Mouse (Mus musculus): ENCODE data around the gene Rabggtb. TPM values are rescaled to one million over a fixed set of nuclear protein-coding genes. Genes with fewer than 3 reads are reported as not detected.

The Rabggtb gene
- total RNA-seq (2021) = 10 to 100 TPM; 68.7 to 72.6 TPM
- long read RNA-seq, experiment 1, transcript Rabggtb-201 (9 exons, 1,381 nt) = major isoform, 20 of 34 reads
- long read RNA-seq, experiment 1, partial matches to known transcripts = 6 of 34 reads
- long read RNA-seq, experiment 1, other reads (novel, unspliced or antisense) = 5 of 34 reads
- long read RNA-seq, experiment 2, transcript Rabggtb-202 (8 exons, 1,418 nt) = minor isoform, 6 of 55 reads
- long read RNA-seq, experiment 2, transcript Rabggtb-201 (9 exons, 1,381 nt) = major isoform, 34 of 55 reads
- long read RNA-seq, experiment 2, partial matches to known transcripts = 2 of 55 reads
- long read RNA-seq, experiment 2, other reads (novel, unspliced or antisense) = 12 of 55 reads

- Histone ChIP-seq H3K27ac (peak within 1 kb of the TSS; percentile 99), H3K4me3 (peak within 1 kb of the TSS; percentile 72)
- peak; percentile 94 to 95 for DNase-seq (ENCODE audit: low spot score in 2 of 2)
- no peak for TF ChIP-seq CTCF (conservative IDR thresholded peaks at IDR 0.05)
These were observed at the start of gene Rabggtb for GRCm38 (mm10) chr3:153912546-153913509. Gene Rabggtb (minus strand): TSS chr3:153913009.

GRCm38 (mm10) chr3:153961632-153962389, 49.0 kb upstream of the Rabggtb start:
- no peak for DNase-seq (ENCODE audit: low spot score in 2 of 2)
- no peak overlapping the region for H3K4me3 ChIP-seq
- no peak overlapping the region for H3K27ac ChIP-seq
- TF ChIP-seq CTCF (conservative IDR thresholded peaks at IDR 0.05) = peak; percentile 74

- H3K27ac ChIP-seq = no peak overlapping the region
- TF ChIP-seq CTCF (conservative IDR thresholded peaks at IDR 0.05) = no peak
- DNase-seq (ENCODE audit: low spot score in 2 of 2) = no peak
- H3K4me3 ChIP-seq = no peak overlapping the region
These were observed 48.1 kb upstream of the Rabggtb start for GRCm38 (mm10) chr3:153960884-153961283.

GRCm38 (mm10) chr3:153959731-153960207, 47.0 kb upstream of the Rabggtb start:
- no peak overlapping the region for H3K27ac ChIP-seq
- no peak; the same call in 1 of the 2 replicates for TF ChIP-seq CTCF (conservative IDR thresholded peaks at IDR 0.05)
- no peak for DNase-seq (ENCODE audit: low spot score in 2 of 2)
- no peak overlapping the region for H3K4me3 ChIP-seq

DNA sequence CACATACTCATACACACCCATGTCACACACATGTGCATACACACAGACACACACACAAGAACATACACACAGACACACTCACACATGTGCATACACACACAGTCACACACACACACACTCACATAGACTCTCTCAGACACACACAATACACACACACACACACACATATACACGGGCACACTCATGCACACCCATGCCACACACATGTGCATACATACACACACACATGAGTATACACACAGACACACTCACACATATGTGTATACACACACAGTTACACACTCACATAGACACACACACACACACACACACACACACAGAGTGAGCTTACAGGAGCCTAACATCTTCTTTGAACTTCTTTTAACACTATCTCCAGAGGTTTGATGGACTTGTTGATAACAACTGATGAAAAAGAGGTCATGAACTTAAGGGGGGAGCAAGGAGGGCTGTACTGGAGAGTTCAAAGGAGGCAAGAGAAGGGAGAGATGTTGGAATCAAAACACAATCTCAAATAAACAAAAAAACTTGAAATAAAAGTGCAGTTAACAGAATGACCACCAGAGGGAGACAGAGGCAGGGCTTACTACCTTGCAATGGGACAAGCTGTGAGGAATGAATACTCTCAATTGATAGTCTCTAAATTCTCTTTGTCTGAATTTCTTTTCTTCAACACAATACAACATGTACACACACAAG, 46.4 kb upstream of the Rabggtb start:
- DNase-seq (ENCODE audit: low spot score in 2 of 2) = peak; percentile 53 to 67
- no peak overlapping the region for H3K4me3 ChIP-seq
- H3K27ac ChIP-seq = no peak overlapping the region
- peak; percentile 96 for TF ChIP-seq CTCF (conservative IDR thresholded peaks at IDR 0.05)

DNA sequence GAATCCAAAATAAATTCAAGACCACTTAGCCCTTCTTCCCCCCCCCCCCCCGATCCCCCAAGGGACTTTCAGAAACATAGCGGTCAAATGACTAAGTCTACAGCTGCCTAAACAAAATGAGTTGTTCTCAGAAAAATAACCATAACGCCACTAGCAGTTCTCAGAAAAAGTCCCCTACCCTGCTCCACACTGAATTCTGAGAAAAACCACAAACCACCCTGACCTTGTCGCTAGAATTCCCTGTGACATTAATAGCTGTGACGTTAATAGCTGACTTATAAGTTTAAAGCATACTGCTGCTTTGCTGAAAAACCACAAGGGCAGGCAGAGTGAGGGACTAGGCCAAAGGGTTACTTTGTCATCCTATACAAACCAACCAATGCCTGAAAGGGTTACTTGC, 45.1 kb upstream of the Rabggtb start:
- Histone ChIP-seq H3K4me3 (no peak overlapping the region), H3K27ac (no peak overlapping the region)
- no peak for DNase-seq (ENCODE audit: low spot score in 2 of 2)
- TF ChIP-seq CTCF (conservative IDR thresholded peaks at IDR 0.05) = no peak

- TF ChIP-seq CTCF (conservative IDR thresholded peaks at IDR 0.05) = no peak
- H3K4me3 ChIP-seq = no peak overlapping the region
- DNase-seq (ENCODE audit: low spot score in 2 of 2) = no peak
- no peak overlapping the region for H3K27ac ChIP-seq
These were observed 35.4 kb upstream of the Rabggtb start for GRCm38 (mm10) chr3:153948176-153948575.

- H3K27ac ChIP-seq = no peak overlapping the region
- TF ChIP-seq CTCF (conservative IDR thresholded peaks at IDR 0.05) = no peak
- DNase-seq (ENCODE audit: low spot score in 2 of 2) = no peak
- no peak overlapping the region for H3K4me3 ChIP-seq
These were observed 34.5 kb upstream of the Rabggtb start for GRCm38 (mm10) chr3:153947271-153947670.

- TF ChIP-seq CTCF (conservative IDR thresholded peaks at IDR 0.05) = no peak
- peak within 1 kb of the TSS; percentile 89 for H3K27ac ChIP-seq
- DNase-seq (ENCODE audit: low spot score in 2 of 2) = peak; percentile 92 to 94
These were observed 31.7 kb upstream of the Rabggtb start, which contains the start of gene Acadm for GRCm38 (mm10) chr3:153944335-153944990. Gene Acadm (minus strand): TSS chr3:153944632.

GRCm38 (mm10) chr3:153943901-153944334, 31.1 kb upstream of the Rabggtb start:
- no peak for TF ChIP-seq CTCF (conservative IDR thresholded peaks at IDR 0.05)
- peak overlapping the region; percentile 62 for H3K4me3 ChIP-seq
- peak in 1 of 2 experiments; percentile 18 for DNase-seq (ENCODE audit: low spot score in 2 of 2)
- H3K27ac ChIP-seq = peak overlapping the region; percentile 89

More at GRCm38 (mm10) chr3:153944335-153944990, 31.7 kb upstream of the Rabggtb start, which contains the start of gene Acadm:
- peak within 1 kb of the TSS; percentile 62 for H3K4me3 ChIP-seq

GRCm38 (mm10) chr3:153943003-153943640, 30.3 kb upstream of the Rabggtb start:
- H3K4me3 ChIP-seq = peak overlapping the region; percentile 62
- no peak for DNase-seq (ENCODE audit: low spot score in 2 of 2)
- TF ChIP-seq CTCF (conservative IDR thresholded peaks at IDR 0.05) = no peak
- H3K27ac ChIP-seq = no peak overlapping the region
